Mouse (Mus musculus) spleen, adult 10 weeks (tissue): ENCODE data around the gene Vwa5b2. TPM values are rescaled to one million over a fixed set of nuclear protein-coding genes. Genes with fewer than 3 reads are reported as not detected.

ENCODE experiments used
- polyA plus RNA-seq: library from polyadenylated mRNA; stranded (reverse); fragments of 350-450 nt; fragmentation: Illumina TruSeq; extraction: RNeasy Lipid Tissue Mini Kit (QIAGEN cat#74804); gene quantifications from one replicate; pipeline ENCODE4 v1.2.3, GENCODE M21; 2015; ENCODE audit warnings: low replicate concordance; ENCODE audit not compliant: insufficient read depth

The Vwa5b2 gene
- polyA plus RNA-seq, result not detected

DNA sequence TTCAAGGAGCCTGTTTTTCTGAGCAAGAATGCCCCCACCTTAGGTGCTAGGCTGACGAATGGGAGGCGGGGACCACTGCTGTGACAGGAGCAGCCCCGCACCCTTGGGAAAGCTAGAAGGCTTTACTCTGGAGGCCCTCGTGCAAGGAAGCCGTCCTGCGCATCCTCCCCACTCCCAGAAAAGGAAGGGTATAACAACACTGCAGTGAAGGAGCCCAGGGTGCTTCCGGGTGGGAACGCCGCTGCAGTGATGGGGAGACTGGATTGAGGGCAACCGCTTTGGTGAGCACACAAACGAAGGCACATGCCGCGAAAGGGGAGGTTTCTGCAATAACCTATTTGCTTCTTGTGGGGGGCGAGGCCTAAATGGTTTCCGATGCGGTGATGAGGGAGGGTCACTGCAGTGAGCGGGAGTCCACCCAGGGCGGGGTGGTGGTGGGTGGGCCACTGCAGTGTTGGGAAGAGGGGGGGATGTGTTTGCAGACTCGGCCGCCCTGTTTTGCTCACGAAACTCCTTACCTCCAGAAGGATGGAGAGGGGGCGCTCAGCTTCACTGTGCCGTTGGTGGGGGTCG is at the start of gene Vwa5b2:
Vwa5b2 (plus strand) TSS at position 106 of the 573 bp plus-strand sequence.

DNA sequence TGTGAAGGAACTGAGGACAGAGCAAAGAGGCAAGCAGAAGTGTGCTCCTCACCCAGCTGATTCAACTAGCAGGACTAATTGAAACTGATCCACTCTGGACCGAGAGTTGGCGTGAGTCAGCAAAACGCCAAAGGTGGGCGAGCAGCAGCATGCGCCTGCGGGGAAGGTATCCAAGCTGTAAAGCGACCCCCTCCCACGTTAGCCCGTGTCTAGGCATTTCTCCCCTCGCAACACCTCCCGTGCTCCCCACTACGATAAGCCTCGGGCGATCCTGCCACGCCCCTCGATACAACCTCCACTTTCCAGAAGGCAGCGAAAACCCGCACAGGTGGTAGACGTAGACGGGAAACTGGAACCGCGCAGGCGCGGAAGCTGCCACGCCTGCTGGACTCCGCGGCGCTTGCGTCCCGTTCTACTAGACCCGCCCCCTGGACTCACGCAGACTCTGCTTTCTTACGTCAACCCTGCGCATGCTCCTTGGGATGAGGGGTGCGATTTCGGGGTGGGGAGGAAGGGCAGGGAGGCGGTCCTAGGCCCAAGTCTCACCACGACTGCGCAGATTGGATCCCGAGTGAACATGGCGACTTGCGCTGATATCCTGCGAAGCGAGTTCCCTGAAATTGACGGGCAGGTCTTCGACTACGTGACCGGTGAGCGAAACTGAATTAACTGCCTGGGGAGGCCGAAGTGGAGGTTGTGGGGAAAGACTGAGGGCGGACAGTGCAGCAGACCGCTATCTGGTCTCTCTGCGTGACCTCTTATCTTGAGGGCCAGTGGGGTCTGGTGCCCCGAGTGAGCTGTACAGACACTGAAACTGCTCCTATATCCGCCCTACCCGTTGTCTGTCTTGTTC is 40.9 kb upstream of the Vwa5b2 start, which contains the start of gene Abcf3:
Abcf3 (plus strand) TSS at position 482 of the 853 bp plus-strand sequence.

DNA sequence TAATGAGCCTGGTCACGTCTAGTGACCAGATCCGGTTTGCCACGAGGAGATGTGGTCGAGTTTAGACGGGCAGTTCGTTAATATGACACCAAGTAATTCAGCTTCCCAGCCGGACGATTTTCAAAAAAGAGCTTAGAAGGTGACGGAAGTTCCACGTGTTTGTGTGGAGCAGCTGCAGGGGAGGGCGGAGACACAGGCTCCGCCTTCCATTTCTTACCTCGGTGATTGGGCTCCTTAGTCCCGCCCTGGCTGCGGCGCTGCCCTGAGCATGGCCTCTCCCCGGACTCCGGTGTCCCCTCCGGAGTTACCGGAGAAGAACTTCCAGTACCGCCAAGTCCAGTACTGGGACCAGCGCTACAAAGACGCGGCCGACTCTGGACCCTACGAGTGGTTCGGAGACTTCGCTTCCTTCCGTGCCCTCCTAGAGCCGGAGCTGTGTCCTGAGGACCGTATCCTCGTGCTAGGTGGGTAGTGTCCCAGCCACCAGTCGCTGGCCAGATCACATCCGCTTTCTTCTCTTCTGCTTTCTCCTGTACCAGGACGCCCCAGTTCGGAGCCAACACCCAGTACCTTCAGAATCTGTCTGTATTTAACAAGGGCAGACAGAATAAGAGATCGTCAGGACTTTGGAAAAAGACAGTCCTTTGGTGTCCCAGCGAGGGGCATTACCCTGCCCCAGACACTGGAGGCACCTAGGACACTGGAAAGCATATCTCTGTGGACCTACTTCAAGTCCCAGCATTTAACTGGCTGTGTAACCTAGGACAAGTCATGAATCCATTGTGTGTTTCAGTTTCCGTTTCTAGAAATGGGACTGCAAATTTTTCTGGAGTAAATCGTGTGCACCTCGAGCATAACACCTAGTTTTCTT is 22.3 kb downstream of the Vwa5b2 start, which contains the start of the genes Eef1akmt4, Gm49333 and Alg3:
Eef1akmt4 (plus strand) TSS at position 237 of the 871 bp plus-strand sequence.
Gm49333 (plus strand) TSS at position 254 of the 871 bp plus-strand sequence.
Alg3 (minus strand) TSS at position 379 of the 871 bp plus-strand sequence.

DNA sequence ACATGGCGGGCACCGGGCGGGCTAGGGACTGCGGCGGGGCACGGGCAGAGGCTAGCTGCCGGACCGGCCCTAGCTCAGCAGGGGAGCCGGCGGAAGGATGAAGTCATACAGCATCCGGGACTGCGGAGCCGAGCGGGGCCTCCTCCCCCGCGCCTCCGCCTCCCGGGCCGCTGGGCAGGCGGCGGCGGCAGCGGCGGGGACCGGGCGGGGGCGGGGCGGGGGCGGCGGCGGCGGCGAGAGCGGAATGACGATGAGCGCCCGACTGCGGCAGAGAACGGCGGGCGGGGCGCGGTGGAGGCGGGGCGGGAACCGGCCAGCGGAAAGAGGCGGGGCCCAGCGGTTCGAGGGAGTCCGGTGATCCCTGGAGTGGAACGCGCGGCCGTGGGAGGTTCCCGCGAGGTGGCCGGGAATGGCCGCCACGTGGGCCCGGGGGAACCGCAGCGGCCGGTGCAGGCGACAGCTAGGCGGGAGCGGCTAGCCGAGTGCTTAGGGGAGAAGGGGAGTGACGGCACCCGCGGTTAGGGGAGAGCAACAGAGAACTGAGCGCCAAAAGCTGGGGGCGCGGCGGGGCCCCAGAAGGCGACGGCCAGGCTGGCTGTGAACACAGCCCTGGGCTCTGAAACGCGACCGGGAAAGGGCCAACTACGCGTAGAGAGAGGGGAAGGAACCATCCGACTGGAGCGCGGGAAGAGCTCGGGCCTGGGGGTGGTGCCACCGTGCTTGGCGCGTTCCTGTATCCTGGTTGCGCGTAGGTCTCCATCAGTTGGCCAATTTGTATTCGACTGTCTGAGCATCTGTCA is 32.1 kb downstream of the Vwa5b2 start, which contains the start of gene Camk2n2:
Camk2n2 (minus strand) TSS at position 97 of the 800 bp plus-strand sequence.

DNA sequence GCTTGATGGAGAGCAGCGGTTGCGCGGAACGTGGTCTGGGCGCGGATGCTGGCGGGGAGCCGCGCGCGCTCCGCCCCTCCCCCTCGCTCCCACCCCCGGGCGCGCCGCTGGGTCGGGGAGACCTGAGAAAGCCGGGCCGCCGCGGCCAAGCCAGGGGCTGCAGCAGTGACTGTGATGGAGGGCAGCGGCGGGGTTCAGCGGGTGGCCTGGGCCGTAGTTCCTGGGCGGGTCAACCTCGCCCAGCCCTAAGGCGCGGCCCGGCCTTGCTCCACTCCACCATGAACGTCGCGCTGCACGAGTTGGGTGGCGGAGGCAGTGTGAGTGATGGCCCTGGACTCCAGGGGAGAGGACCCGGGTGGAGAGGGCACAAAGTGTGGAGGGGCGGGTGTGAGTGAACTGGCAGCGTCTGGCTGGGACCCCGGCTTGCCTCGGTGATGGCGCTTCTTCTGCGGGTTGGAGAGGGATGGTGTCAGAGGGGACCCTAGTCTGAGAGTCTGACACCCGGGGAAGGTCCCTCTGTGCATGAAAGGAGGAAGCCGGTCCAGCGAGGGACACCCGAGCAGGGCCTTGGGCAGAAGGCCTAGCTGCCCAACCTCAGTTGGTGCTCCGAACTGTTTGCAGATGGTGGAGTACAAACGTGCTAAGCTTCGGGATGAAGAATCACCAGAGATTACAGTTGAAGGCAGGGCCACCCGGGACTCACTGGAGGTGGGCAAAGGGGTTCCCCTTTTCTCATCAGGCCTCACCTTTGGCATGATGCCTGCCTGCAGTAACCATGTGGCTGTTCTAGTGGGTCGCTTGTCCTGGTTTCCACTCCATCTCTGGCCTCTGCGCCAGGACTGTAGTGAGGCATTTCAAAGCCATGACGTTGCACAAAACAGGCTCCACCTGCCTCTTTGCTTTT is 40.7 kb downstream of the Vwa5b2 start, which contains the start of gene Ece2:
Ece2 (plus strand) TSS at position 98 of the 904 bp plus-strand sequence.

DNA sequence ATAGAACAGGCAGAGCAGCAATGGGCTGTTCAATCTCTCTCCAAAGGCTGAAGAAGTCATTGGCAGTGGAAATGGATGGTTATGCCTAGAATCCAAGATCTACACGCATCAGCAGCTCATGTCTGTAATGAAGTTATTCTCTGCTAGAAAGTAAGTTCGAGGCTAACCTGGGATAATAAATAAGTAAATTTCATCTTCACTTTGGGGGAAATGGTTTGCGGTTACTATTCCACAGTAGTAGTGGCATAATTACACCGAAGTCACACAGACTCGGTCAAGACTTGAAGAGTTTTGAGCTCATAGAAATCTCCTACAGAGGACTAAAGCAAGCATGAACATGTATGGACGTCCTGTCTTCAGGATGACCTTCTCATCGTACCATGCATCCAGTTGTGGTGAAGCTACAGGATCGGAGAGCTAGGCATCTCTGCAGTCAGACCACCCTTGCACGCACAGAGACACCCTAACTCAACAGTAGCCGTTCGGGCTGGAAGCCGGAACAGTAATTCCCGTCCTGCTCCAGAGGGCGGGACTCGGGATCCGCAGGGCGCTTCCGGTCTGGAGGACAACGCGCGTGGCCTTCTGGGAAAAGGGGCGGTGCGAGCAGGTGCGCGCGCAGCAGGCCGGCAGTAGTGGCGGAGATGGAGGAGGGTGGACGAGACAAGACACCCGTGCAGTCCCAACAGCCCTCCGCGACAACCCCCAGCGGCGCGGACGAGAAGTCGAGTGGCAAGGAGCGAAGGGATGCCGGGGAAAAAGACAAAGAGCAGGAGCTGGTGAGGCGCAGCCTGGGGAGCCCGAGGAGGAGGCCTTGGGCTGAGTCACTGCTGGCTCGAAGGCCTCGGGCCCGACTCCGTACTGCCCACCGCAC is 62.0 kb downstream of the Vwa5b2 start, which contains the start of gene Psmd2:
Psmd2 (plus strand) TSS at position 577 of the 871 bp plus-strand sequence.

Other genes starting within 250 kb of the Vwa5b2 start
- gene Abcc5, start 163.1 kb upstream of the Vwa5b2 start, polyA plus RNA-seq, result 77.0 TPM
- gene Eif2b5, start 90.7 kb upstream of the Vwa5b2 start, polyA plus RNA-seq, result 44.1 TPM
- gene Dvl3, start 72.5 kb upstream of the Vwa5b2 start, polyA plus RNA-seq, result 19.2 TPM
- gene Ap2m1, start 54.0 kb upstream of the Vwa5b2 start, polyA plus RNA-seq, result 187 TPM
- gene Abcf3, start 40.9 kb upstream of the Vwa5b2 start, polyA plus RNA-seq, result 47.3 TPM
- gene Eef1akmt4, start 22.1 kb downstream of the Vwa5b2 start, polyA plus RNA-seq, result 6.3 TPM
- not detected for gene Gm49333, start 22.1 kb downstream of the Vwa5b2 start, polyA plus RNA-seq
- gene Alg3, start 22.3 kb downstream of the Vwa5b2 start, polyA plus RNA-seq, result 9.0 TPM
- 0.37 TPM for gene Camk2n2, start 31.8 kb downstream of the Vwa5b2 start, polyA plus RNA-seq
- not detected for gene Ece2, start 40.4 kb downstream of the Vwa5b2 start, polyA plus RNA-seq
- gene Psmd2, start 62.2 kb downstream of the Vwa5b2 start, polyA plus RNA-seq, result 125 TPM
- 174 TPM for gene Eif4g1, start 78.8 kb downstream of the Vwa5b2 start, polyA plus RNA-seq
- gene Fam131a, start 103.8 kb downstream of the Vwa5b2 start, polyA plus RNA-seq, result 1.5 TPM
- 36.2 TPM for gene Polr2h, start 128.2 kb downstream of the Vwa5b2 start, polyA plus RNA-seq
- gene Clcn2, start 128.3 kb downstream of the Vwa5b2 start, polyA plus RNA-seq, result 1.6 TPM
- gene Chrd, start 143.7 kb downstream of the Vwa5b2 start, polyA plus RNA-seq, result 0.17 TPM
- gene Thpo, start 145.0 kb downstream of the Vwa5b2 start, polyA plus RNA-seq, result not detected